Mouse (Mus musculus): ENCODE data around the gene Spata25. TPM values are rescaled to one million over a fixed set of nuclear protein-coding genes. Genes with fewer than 3 reads are reported as not detected.
"Not testable (repeated sequence)": the region's sequence is repeated elsewhere in the genome, so short reads cannot be mapped to it uniquely, and the experiment has no call there.

The Spata25 gene
- polyA plus RNA-seq, 1 experiment from 2014 or later, result not detected

DNA sequence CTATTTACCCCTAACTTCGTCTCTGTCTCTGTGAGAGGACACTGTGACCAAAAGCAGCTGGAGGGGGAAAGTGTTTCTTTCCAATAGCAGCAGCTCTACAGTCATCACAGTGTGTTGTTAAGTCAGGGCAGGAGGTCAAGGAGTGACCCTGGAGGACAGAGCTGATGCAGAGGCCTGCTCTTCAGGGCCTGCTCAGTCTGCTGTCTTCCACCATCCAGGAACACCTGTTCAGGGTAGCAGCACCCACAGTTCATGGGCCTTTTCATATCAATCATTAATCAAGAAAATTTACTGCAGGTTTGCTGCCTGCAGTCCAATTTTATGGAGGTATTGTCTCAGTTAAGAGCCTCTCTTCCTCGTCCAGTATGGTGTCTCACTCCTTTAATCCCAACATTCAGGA is 14.8 kb downstream of the Spata25 start:
- DNase-seq (ENCODE audit: low spot score) (no peak), ATAC-seq (ENCODE audit: insufficient number of reproducible peaks, low FRiP score, low TSS enrichment, low read depth) (no peak)
- no peaks in the 10 kb centered on the region for H3K9me3 ChIP-seq (ENCODE audit: control insufficient read depth, low read length)
- H3K27ac ChIP-seq (replicated peaks; ENCODE audit: low read depth, low read length), result no peak overlapping the region
- H3K9ac ChIP-seq (ENCODE audit: low read length), result no peak overlapping the region
- H3K27me3 ChIP-seq (ENCODE audit: control insufficient read depth, insufficient read depth, low read length), result no peaks in the 10 kb centered on the region
- no peaks in the 10 kb centered on the region for H3K36me3 ChIP-seq (ENCODE audit: control insufficient read depth, insufficient read depth, low read length)
- 74% methylated on average over 2 of the region's 2 CpGs for WGBS
- no peak overlapping the region for H3K4me3 ChIP-seq (ENCODE audit: low read depth, low read length)
- no peaks in the 10 kb centered on the region for H3K4me1 ChIP-seq (ENCODE audit: control insufficient read depth, insufficient read depth, low read length)
- H3K4me2 ChIP-seq (ENCODE audit: low read depth, severe bottlenecking), result no peak overlapping the region

DNA sequence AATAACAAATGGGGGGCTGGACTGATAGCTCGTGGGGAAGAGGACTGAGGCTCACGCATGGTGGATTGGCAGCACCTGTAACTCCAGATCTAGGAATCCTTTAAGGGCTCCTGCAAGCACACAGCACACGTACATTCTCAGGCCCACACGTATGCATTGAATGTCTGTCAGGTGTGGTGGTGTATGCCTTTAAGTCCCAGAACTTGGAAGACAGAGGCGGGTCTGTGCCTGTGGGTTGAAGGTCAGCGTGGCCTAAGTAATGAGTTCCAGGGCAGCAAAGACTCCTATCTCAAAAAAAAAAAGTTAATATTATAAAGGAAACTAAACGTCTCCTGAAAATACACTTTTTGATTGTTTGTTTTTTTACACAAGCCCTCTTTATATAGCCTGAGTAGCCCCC is 21.7 kb downstream of the Spata25 start:
- Histone ChIP-seq H3K4me1 (ENCODE audit: control insufficient read depth, insufficient read depth, low read length) (peaks cover 4% of the 10 kb centered on the region), H3K9ac (ENCODE audit: low read length) (no peak overlapping the region), H3K36me3 (ENCODE audit: control insufficient read depth, insufficient read depth, low read length) (no peaks in the 10 kb centered on the region), H3K4me3 (ENCODE audit: low read depth, low read length) (no peak overlapping the region), H3K4me2 (ENCODE audit: low read depth, severe bottlenecking) (no peak overlapping the region), H3K27me3 (ENCODE audit: control insufficient read depth, insufficient read depth, low read length) (no peaks in the 10 kb centered on the region), H3K27ac (replicated peaks; ENCODE audit: low read depth, low read length) (no peak overlapping the region), H3K9me3 (ENCODE audit: control insufficient read depth, low read length) (no peaks in the 10 kb centered on the region)
- DNase-seq (ENCODE audit: low spot score), result no peak
- no peak for ATAC-seq (ENCODE audit: insufficient number of reproducible peaks, low FRiP score, low TSS enrichment, low read depth)
- 82% methylated on average over 7 of the region's 7 CpGs for WGBS

GRCm38 (mm10) chr2:164805332-164805718 is 23.0 kb downstream of the Spata25 start:
- no peaks in the 10 kb centered on the region for H3K27me3 ChIP-seq (ENCODE audit: control insufficient read depth, insufficient read depth, low read length)
- peak overlapping the region; percentile 56 for H3K9ac ChIP-seq (ENCODE audit: low read length)
- WGBS, result 1% methylated on average over 21 of the region's 21 CpGs
- no peak overlapping the region for H3K27ac ChIP-seq (replicated peaks; ENCODE audit: low read depth, low read length)
- peaks cover 5% of the 10 kb centered on the region; the same call in 1 of the 2 replicates for H3K36me3 ChIP-seq (ENCODE audit: control insufficient read depth, insufficient read depth, low read length)
- DNase-seq (ENCODE audit: low spot score) (no peak), ATAC-seq (ENCODE audit: insufficient number of reproducible peaks, low FRiP score, low TSS enrichment, low read depth) (0 out of 2 replicates have a peak, but pooled peaks have one; percentile 18)
- H3K4me2 ChIP-seq (ENCODE audit: low read depth, severe bottlenecking), result peak overlapping the region; percentile 84
- no peaks in the 10 kb centered on the region for H3K9me3 ChIP-seq (ENCODE audit: control insufficient read depth, low read length)
- H3K4me1 ChIP-seq (ENCODE audit: control insufficient read depth, insufficient read depth, low read length), result peaks cover 4% of the 10 kb centered on the region
- peak overlapping the region; percentile 86 for H3K4me3 ChIP-seq (ENCODE audit: low read depth, low read length)

DNA sequence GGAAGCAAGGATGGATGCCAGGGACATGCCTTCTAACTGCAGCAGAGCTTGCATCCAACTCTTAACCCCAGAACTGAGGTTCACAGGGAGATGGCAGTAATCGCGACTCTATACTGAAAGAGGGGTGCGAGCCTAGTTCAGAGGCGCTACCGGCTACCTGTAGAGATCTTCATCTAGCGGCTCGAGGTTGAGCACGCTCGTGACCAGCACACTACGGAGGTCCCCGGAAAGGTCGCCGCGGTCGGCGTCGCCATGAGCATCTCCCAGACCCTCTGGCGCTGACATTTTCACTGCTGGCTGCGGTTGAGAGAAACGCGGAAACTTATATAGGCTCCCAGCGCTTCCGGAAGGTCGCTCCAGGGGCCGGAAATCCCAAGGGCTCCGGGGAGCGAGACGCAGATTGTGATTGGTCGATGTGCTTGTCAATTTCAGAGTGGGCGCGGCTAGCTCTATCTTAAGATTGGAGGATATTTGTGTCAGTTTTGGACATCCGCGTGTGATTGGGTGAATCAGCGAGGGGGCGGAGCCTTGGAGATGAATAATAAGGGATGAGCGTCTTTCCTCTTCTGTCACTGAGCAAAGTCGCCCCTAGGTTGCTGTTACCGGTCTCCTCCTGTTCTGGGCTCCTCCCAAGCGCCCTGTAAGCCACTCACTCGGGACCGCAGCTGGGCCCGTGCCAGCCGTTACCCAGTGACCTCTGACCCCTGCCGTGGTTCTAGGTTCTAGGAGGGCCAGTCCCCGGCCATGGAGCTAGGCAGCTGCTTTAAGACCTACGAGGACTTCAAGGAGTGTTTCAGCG is 23.6 kb downstream of the Spata25 start, which contains the start of the genes Acot8 and Zswim3:
Gene Acot8, minus strand, starts transcription at position 350 of the 799 bp plus-strand sequence.
Gene Zswim3, plus strand, starts transcription at position 566 of the 799 bp plus-strand sequence.
- peak; percentile 98 for DNase-seq (ENCODE audit: low spot score)
- WGBS, result under 1% methylated on average over 47 of the region's 47 CpGs
- Histone ChIP-seq H3K4me1 (ENCODE audit: control insufficient read depth, insufficient read depth, low read length) (peaks cover 4% of the 10 kb centered on the region), H3K36me3 (ENCODE audit: control insufficient read depth, insufficient read depth, low read length) (peaks cover 5% of the 10 kb centered on the region; the same call in 1 of the 2 replicates), H3K9ac (ENCODE audit: low read length) (peak within 1 kb of the TSS; percentile 78), H3K9me3 (ENCODE audit: control insufficient read depth, low read length) (no peaks in the 10 kb centered on the region), H3K4me3 (ENCODE audit: low read depth, low read length) (peak within 1 kb of the TSS; percentile 86), H3K27ac (replicated peaks; ENCODE audit: low read depth, low read length) (0 out of 2 replicates have a peak within 1 kb of the TSS, but pooled peaks have one; percentile 14), H3K4me2 (ENCODE audit: low read depth, severe bottlenecking) (peak within 1 kb of the TSS; percentile 84), H3K27me3 (ENCODE audit: control insufficient read depth, insufficient read depth, low read length) (no peaks in the 10 kb centered on the region)
- peak; percentile 97 for ATAC-seq (ENCODE audit: insufficient number of reproducible peaks, low FRiP score, low TSS enrichment, low read depth)

- Histone ChIP-seq H3K36me3 (ENCODE audit: control insufficient read depth, insufficient read depth, low read length) (peaks cover 7% of the 10 kb centered on the region; the same call in 1 of the 2 replicates), H3K4me1 (ENCODE audit: control insufficient read depth, insufficient read depth, low read length) (peaks cover 4% of the 10 kb centered on the region), H3K27ac (replicated peaks; ENCODE audit: low read depth, low read length) (no peak overlapping the region), H3K9ac (ENCODE audit: low read length) (peak overlapping the region; percentile 78; the same call in 1 of the 2 replicates), H3K4me3 (ENCODE audit: low read depth, low read length) (peak overlapping the region; percentile 86), H3K27me3 (ENCODE audit: control insufficient read depth, insufficient read depth, low read length) (no peaks in the 10 kb centered on the region), H3K9me3 (ENCODE audit: control insufficient read depth, low read length) (no peaks in the 10 kb centered on the region), H3K4me2 (ENCODE audit: low read depth, severe bottlenecking) (peak overlapping the region; percentile 71)
- WGBS, result 55% methylated on average over 1 of the region's 1 CpGs
- ATAC-seq (ENCODE audit: insufficient number of reproducible peaks, low FRiP score, low TSS enrichment, low read depth), result no peak
- no peak for DNase-seq (ENCODE audit: low spot score)
Observed at GRCm38 (mm10) chr2:164803921-164804313, 24.4 kb downstream of the Spata25 start.

GRCm38 (mm10) chr2:164803201-164803920 is 25.0 kb downstream of the Spata25 start:
- H3K4me3 ChIP-seq (ENCODE audit: low read depth, low read length), result peak overlapping the region; percentile 86
- ATAC-seq (ENCODE audit: insufficient number of reproducible peaks, low FRiP score, low TSS enrichment, low read depth) (no peak), DNase-seq (ENCODE audit: low spot score) (no peak)
- H3K4me1 ChIP-seq (ENCODE audit: control insufficient read depth, insufficient read depth, low read length), result peaks cover 4% of the 10 kb centered on the region
- H3K27ac ChIP-seq (replicated peaks; ENCODE audit: low read depth, low read length), result no peak overlapping the region
- no peaks in the 10 kb centered on the region for H3K27me3 ChIP-seq (ENCODE audit: control insufficient read depth, insufficient read depth, low read length)
- peak overlapping the region; percentile 71; the same call in 1 of the 2 replicates for H3K4me2 ChIP-seq (ENCODE audit: low read depth, severe bottlenecking)
- peaks cover 7% of the 10 kb centered on the region; the same call in 1 of the 2 replicates for H3K36me3 ChIP-seq (ENCODE audit: control insufficient read depth, insufficient read depth, low read length)
- WGBS, result 91% methylated on average over 16 of the region's 16 CpGs
- H3K9ac ChIP-seq (ENCODE audit: low read length), result no peak overlapping the region
- H3K9me3 ChIP-seq (ENCODE audit: control insufficient read depth, low read length), result no peaks in the 10 kb centered on the region

DNA sequence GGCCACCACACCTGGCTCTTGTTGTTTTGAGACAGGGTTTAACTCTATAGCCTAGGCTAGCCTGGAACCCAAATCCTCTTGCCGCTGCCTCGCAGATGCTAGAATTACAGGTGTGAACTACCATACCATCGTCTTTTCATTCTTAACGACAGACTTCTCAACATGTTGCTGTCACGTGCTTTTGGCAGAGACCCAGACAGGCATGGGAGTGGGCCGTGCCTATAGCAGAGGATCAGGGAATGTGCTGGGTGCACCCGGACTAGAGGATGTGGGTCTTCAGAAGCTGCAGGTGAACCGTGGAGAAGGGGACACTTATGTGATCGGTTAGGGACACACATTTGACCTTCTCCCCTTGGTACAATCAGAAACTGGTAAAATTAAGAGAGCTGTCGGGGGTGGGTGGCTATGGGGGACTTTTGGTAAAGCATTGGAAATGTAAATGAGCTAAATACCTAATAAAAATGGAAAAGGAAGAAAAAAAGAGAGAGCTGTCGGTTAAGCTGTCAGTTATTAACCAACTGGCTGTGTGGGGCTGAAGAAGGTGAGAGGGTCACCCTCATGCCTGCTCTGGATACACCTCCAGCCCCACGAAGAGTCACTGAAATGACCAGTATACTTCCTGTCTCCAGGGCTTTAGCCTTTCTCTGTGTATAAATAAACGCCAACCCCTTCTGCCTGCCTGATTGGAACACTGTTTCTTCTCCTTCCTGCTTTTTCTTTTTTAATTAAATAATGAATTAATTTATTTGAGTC is 27.9 kb downstream of the Spata25 start:
- Histone ChIP-seq H3K27ac (replicated peaks; ENCODE audit: low read depth, low read length) (no peak overlapping the region), H3K4me3 (ENCODE audit: low read depth, low read length) (no peak overlapping the region), H3K4me1 (ENCODE audit: control insufficient read depth, insufficient read depth, low read length) (peaks cover 4% of the 10 kb centered on the region), H3K9ac (ENCODE audit: low read length) (no peak overlapping the region), H3K4me2 (ENCODE audit: low read depth, severe bottlenecking) (no peak overlapping the region), H3K36me3 (ENCODE audit: control insufficient read depth, insufficient read depth, low read length) (peaks cover 11% of the 10 kb centered on the region; the same call in 1 of the 2 replicates), H3K9me3 (ENCODE audit: control insufficient read depth, low read length) (no peaks in the 10 kb centered on the region), H3K27me3 (ENCODE audit: control insufficient read depth, insufficient read depth, low read length) (no peaks in the 10 kb centered on the region)
- WGBS, result 89% methylated on average over 13 of the region's 13 CpGs
- ATAC-seq (ENCODE audit: insufficient number of reproducible peaks, low FRiP score, low TSS enrichment, low read depth), result no peak
- no peak for DNase-seq (ENCODE audit: low spot score)

GRCm38 (mm10) chr2:164798554-164798953 is 29.8 kb downstream of the Spata25 start:
- H3K27ac ChIP-seq (replicated peaks; ENCODE audit: low read depth, low read length); ATAC-seq (ENCODE audit: insufficient number of reproducible peaks, low FRiP score, low TSS enrichment, low read depth); H3K27me3 ChIP-seq (ENCODE audit: control insufficient read depth, insufficient read depth, low read length); H3K9me3 ChIP-seq (ENCODE audit: control insufficient read depth, low read length); H3K9ac ChIP-seq (ENCODE audit: low read length); DNase-seq (ENCODE audit: low spot score); H3K4me1 ChIP-seq (ENCODE audit: control insufficient read depth, insufficient read depth, low read length); H3K4me2 ChIP-seq (ENCODE audit: low read depth, severe bottlenecking); H3K4me3 ChIP-seq (ENCODE audit: low read depth, low read length): not testable (repeated sequence)
- 81% methylated on average over 6 of the region's 6 CpGs for WGBS
- H3K36me3 ChIP-seq (ENCODE audit: control insufficient read depth, insufficient read depth, low read length), result peaks cover 11% of the 10 kb centered on the region; the same call in 1 of the 2 replicates
